Mouse (Mus musculus) myocyte (in vitro differentiated cells): ENCODE measurements around the gene Tbcb. TPM values are rescaled to one million over a fixed set of nuclear protein-coding genes. Genes with fewer than 3 reads are reported as not detected.

Experiments used
- H3K27me3 ChIP-seq: one replicate; pipeline ENCODE4 v1.6.1; 2011; ENCODE audit not compliant: control insufficient read depth, insufficient read depth, insufficient read length
- H3K36me3 ChIP-seq: one replicate; pipeline ENCODE4 v1.6.1; 2011; ENCODE audit not compliant: control insufficient read depth, insufficient read depth
- H3K4me2 ChIP-seq: one replicate; pipeline ENCODE4 v1.6.1; 2011; ENCODE audit warnings: low read depth, control low read depth
- H3K4me3 ChIP-seq: one replicate; pipeline ENCODE4 v1.5.1; 2011; ENCODE audit warnings: mild to moderate bottlenecking, control low read depth, moderate library complexity
- H3K79me2 ChIP-seq: one replicate; pipeline ENCODE4 v1.6.1; 2011; ENCODE audit not compliant: control insufficient read depth, insufficient read depth
- H3ac ChIP-seq: one replicate; pipeline ENCODE4 v1.6.1; 2011; ENCODE audit not compliant: control insufficient read depth, insufficient read length
- CEBPB ChIP-seq: IDR thresholded peaks from 2 replicates; pipeline ENCODE4 v1.6.1; 2011; ENCODE audit warnings: mild to moderate bottlenecking, moderate library complexity; ENCODE audit not compliant: poor library complexity, insufficient read depth, severe bottlenecking
- E2F4 ChIP-seq: IDR thresholded peaks from one replicate; pipeline ENCODE4 v1.6.1; 2011; ENCODE audit warnings: mild to moderate bottlenecking, control low read depth, moderate library complexity; ENCODE audit not compliant: insufficient read depth
- MAX ChIP-seq: IDR thresholded peaks from one replicate; pipeline ENCODE4 v1.6.1; 2011; ENCODE audit warnings: low read depth, mild to moderate bottlenecking, control low read depth
- MYOD1 ChIP-seq, 3 experiments: IDR thresholded peaks; one replicate each; pipeline ENCODE4 v1.6.1; 2011; ENCODE audit warnings: control low read depth in 2 of 3, low read depth in 2 of 3, mild to moderate bottlenecking in 2 of 3, moderate library complexity in 1 of 3; ENCODE audit not compliant: insufficient read length in 2 of 3, control insufficient read depth in 1 of 3
- MYOG ChIP-seq, 3 experiments: IDR thresholded peaks; one replicate each; pipeline ENCODE4 v1.6.1; 2011; ENCODE audit warnings: control low read depth in 2 of 3, low read depth in 2 of 3, mild to moderate bottlenecking in 2 of 3; ENCODE audit not compliant: insufficient read length in 2 of 3, control insufficient read depth in 1 of 3, insufficient read depth in 1 of 3
- POLR2A ChIP-seq: IDR thresholded peaks from one replicate; pipeline ENCODE4 v1.6.1; 2011; ENCODE audit warnings: low read depth, mild to moderate bottlenecking, control low read depth, moderate library complexity; ENCODE audit not compliant: insufficient read length
- POLR2AphosphoS2 ChIP-seq: IDR thresholded peaks from one replicate; pipeline ENCODE4 v1.6.1; 2011; ENCODE audit warnings: low read depth, control low read depth; ENCODE audit not compliant: insufficient read length
- REST ChIP-seq: IDR thresholded peaks from one replicate; pipeline ENCODE4 v1.6.1; 2011; ENCODE audit warnings: mild to moderate bottlenecking, control low read depth, moderate library complexity; ENCODE audit not compliant: insufficient read depth, insufficient read length
- SRF ChIP-seq: IDR thresholded peaks from one replicate; pipeline ENCODE4 v1.6.1; 2011; ENCODE audit warnings: low read depth; ENCODE audit not compliant: control insufficient read depth, insufficient read length
- TCF12 ChIP-seq: IDR thresholded peaks from one replicate; pipeline ENCODE4 v1.6.1; 2011; ENCODE audit warnings: mild to moderate bottlenecking, control low read depth; ENCODE audit not compliant: poor library complexity, insufficient read depth, severe bottlenecking
- TCF3 ChIP-seq: IDR thresholded peaks from one replicate; pipeline ENCODE4 v1.6.1; 2011; ENCODE audit warnings: low read depth, control low read depth; ENCODE audit not compliant: insufficient read length
- USF1 ChIP-seq: IDR thresholded peaks from one replicate; pipeline ENCODE4 v1.6.1; 2011; ENCODE audit warnings: low read depth, mild to moderate bottlenecking, control low read depth, moderate library complexity
- polyA plus RNA-seq: library from polyadenylated mRNA; unstranded; fragments of >200 nt; fragmentation: generic; extraction: Trizol; gene quantifications from one replicate; pipeline ENCODE4 v1.2.1, GENCODE M21; 2012; ENCODE audit warnings: missing spikeins

Gene Tbcb
- polyA plus RNA-seq, 1 experiment, result 147 TPM

DNA sequence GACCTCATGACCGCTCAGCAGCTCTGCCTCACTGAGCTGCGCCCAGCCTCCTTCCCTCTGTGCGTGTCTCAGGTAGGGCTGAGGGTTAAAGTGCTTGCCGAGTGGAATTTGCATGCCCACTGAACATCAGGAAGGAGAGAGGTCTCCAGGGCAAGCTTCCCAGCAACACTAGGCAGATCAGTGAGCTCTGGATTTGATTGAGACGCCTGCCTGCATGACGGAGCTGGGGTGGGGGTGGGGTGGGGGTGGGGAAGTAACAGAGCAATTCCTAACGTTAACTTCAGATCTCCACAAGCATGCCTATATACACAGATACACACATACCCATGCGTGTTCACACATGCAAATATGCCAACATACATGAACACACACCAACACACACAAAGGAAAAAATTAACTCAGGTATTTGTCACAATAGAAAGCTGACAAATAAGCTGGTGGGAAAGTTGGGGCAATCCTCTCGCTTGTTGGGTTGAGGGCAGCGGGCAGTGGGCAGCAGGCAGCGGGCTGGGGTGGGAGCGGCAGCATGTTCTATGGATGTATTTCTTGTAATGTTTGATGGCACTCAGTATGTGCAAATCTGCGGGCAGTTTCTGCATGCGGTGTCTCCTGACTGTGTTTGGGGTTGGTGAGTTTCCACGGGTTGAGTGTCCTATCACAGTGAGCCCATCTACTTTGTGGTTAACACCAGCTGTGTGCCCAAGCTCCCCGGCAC lies 12.6 kb downstream of the Tbcb start:
- H3K36me3 ChIP-seq, result peaks cover 4% of the 10 kb centered on the region
- no peak overlapping the region for H3ac ChIP-seq
- no peaks in the 10 kb centered on the region for H3K79me2 ChIP-seq
- H3K4me2 ChIP-seq, result peak overlapping the region; percentile 77
- H3K27me3 ChIP-seq, result no peaks in the 10 kb centered on the region
- TF ChIP-seq REST (no peak), MAX (no peak), SRF (no peak), MYOG (IDR thresholded peaks at IDR 0.05; ENCODE audit: control insufficient read depth in 1 of 3, insufficient read depth in 1 of 3, insufficient read length in 2 of 3, low read depth in 2 of 3) (peak in 1 of 3 experiments; percentile 15)
- H3K4me3 ChIP-seq, result no peak overlapping the region

DNA sequence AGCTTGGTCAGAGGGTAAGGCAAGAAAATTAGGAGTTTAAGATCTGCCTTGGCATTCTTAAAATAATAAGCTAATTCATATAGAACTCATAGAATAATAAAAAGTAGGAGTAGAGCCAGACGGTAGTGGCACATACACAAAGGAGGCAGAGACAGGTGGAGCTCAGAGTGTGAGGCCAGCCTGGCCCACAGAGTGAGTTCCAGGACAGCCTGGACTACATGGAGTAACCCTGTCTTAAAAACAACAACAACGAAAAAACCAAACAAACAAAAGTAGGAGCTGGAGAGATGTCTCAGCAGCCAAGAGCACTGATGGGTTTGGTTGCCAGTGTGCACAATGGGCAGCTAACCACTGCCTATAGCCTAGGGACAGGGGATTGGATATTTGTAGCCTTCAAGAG lies 14.8 kb downstream of the Tbcb start:
- Histone ChIP-seq H3K27me3 (no peaks in the 10 kb centered on the region), H3K36me3 (no peaks in the 10 kb centered on the region), H3ac (no peak overlapping the region), H3K4me2 (no peak overlapping the region), H3K79me2 (no peaks in the 10 kb centered on the region), H3K4me3 (no peak overlapping the region)
- no peak for TF ChIP-seq POLR2AphosphoS2
- no peak for TF ChIP-seq MYOD1 (IDR thresholded peaks at IDR 0.05; ENCODE audit: control insufficient read depth in 1 of 3, insufficient read length in 2 of 3, low read depth in 2 of 3)
- TF ChIP-seq REST, result no peak
- TF ChIP-seq USF1, result no peak
- no peak for TF ChIP-seq MAX
- no peak for TF ChIP-seq E2F4
- no peak for TF ChIP-seq TCF3
- no peak for TF ChIP-seq MYOG (IDR thresholded peaks at IDR 0.05; ENCODE audit: control insufficient read depth in 1 of 3, insufficient read depth in 1 of 3, insufficient read length in 2 of 3, low read depth in 2 of 3)
- TF ChIP-seq POLR2A, result no peak
- TF ChIP-seq SRF, result no peak
- TF ChIP-seq CEBPB, result no peak

DNA sequence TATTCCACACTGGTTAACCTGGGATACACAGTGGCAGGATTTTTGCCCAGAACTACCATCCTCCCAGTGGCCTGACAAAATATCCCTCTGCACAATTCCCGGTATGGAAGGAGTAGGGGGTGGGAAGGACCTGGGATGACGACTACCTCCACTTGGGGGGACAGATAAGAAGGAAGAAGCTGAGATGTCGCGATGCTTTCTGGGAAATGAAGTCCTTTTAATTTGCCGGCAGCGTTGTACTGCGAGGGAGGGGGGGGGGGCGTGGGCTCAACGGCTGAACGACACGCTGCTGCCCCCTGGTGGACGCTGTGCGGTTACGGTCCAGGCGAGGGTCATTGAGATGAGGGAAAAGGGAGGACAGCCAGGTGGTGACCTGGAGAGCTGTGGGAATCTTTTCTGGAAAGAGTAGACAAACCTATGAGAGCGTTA lies 15.3 kb downstream of the Tbcb start:
- TF ChIP-seq E2F4 (no peak), SRF (no peak), REST (no peak), USF1 (no peak), POLR2AphosphoS2 (no peak), MYOD1 (IDR thresholded peaks at IDR 0.05; ENCODE audit: control insufficient read depth in 1 of 3, insufficient read length in 2 of 3, low read depth in 2 of 3) (no peak), POLR2A (no peak), MAX (no peak), MYOG (IDR thresholded peaks at IDR 0.05; ENCODE audit: control insufficient read depth in 1 of 3, insufficient read depth in 1 of 3, insufficient read length in 2 of 3, low read depth in 2 of 3) (no peak), TCF12 (no peak), TCF3 (no peak), CEBPB (no peak)
- Histone ChIP-seq H3K79me2 (no peaks in the 10 kb centered on the region), H3K4me2 (peak overlapping the region; percentile 63), H3ac (no peak overlapping the region), H3K27me3 (no peaks in the 10 kb centered on the region), H3K4me3 (no peak overlapping the region), H3K36me3 (no peaks in the 10 kb centered on the region)

DNA sequence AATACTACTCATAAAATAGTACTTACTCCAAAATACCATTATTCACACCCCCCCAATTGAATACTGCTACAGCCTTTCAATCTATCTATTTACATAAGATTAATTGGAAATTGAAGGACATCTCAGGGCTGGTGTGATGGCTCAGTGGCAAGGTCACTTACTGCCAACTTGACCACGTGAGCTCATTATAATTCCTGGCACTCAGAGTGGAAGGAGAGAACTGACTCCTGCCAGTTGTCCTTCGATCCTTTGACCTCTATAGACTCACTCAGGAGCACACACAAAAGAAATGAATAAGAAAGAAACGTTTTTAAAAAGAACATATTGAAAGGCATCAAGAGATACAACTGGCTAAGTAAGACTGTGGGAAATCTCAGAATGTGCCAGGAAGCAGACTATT lies 16.2 kb downstream of the Tbcb start:
- Histone ChIP-seq H3K79me2 (no peaks in the 10 kb centered on the region), H3K4me2 (no peak overlapping the region), H3K4me3 (no peak overlapping the region), H3ac (no peak overlapping the region), H3K36me3 (no peaks in the 10 kb centered on the region), H3K27me3 (no peaks in the 10 kb centered on the region)
- TF ChIP-seq CEBPB (no peak), TCF3 (no peak), MYOD1 (IDR thresholded peaks at IDR 0.05; ENCODE audit: control insufficient read depth in 1 of 3, insufficient read length in 2 of 3, low read depth in 2 of 3) (no peak), REST (no peak), MYOG (IDR thresholded peaks at IDR 0.05; ENCODE audit: control insufficient read depth in 1 of 3, insufficient read depth in 1 of 3, insufficient read length in 2 of 3, low read depth in 2 of 3) (no peak), POLR2A (no peak), POLR2AphosphoS2 (no peak)

DNA sequence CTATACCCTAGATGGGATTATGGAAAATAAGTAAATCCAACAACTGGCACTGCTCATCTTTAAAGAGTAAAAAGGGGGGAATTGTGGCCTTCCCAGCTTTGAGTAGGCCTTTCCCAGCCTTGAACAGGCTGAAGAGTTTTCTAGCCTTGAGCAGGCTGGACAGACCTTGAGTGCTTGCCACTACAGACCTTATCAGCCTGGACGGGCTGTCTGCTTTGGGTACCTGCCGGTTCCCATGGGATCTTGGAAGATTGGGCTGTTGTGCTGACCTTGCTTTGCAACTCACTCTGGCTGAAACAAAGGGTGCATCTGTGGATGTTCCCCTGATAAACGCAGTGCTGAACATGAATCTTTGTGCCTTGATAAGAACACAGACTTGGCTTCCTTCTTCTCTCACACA lies 18.2 kb downstream of the Tbcb start:
- H3K27me3 ChIP-seq, result no peaks in the 10 kb centered on the region
- H3ac ChIP-seq, result no peak overlapping the region
- no peak overlapping the region for H3K4me2 ChIP-seq
- H3K36me3 ChIP-seq, result no peaks in the 10 kb centered on the region
- no peaks in the 10 kb centered on the region for H3K79me2 ChIP-seq
- H3K4me3 ChIP-seq, result no peak overlapping the region
- TF ChIP-seq TCF3, result no peak
- no peak for TF ChIP-seq POLR2A
- no peak for TF ChIP-seq TCF12
- no peak for TF ChIP-seq POLR2AphosphoS2
- no peak for TF ChIP-seq REST
- no peak for TF ChIP-seq MYOD1 (IDR thresholded peaks at IDR 0.05; ENCODE audit: control insufficient read depth in 1 of 3, insufficient read length in 2 of 3, low read depth in 2 of 3)
- no peak for TF ChIP-seq USF1
- no peak for TF ChIP-seq CEBPB
- no peak for TF ChIP-seq E2F4
- no peak for TF ChIP-seq SRF
- no peak for TF ChIP-seq MYOG (IDR thresholded peaks at IDR 0.05; ENCODE audit: control insufficient read depth in 1 of 3, insufficient read depth in 1 of 3, insufficient read length in 2 of 3, low read depth in 2 of 3)
- no peak for TF ChIP-seq MAX
